Mouse (Mus musculus): ENCODE measurements at regions not wholly inside any gene's neighbourhood (a gene's known extent, or its start where the extent isn't known, plus 50 kb on each side); places are given as distances from the start of the nearest gene placed in this dataset.

GRCm38 (mm10) chr7:95999189-95999588 is 171.9 kb upstream of the Tenm4 start:
- Histone ChIP-seq H3K9me3 (ENCODE audit: control insufficient read depth, low read length) (no peaks in the 10 kb centered on the region), H3K36me3 (ENCODE audit: control insufficient read depth, insufficient read depth, low read length) (no peaks in the 10 kb centered on the region), H3K27me3 (ENCODE audit: control insufficient read depth, insufficient read depth, low read length) (no peaks in the 10 kb centered on the region), H3K9ac (replicated peaks; ENCODE audit: low read depth, low read length) (no peak overlapping the region), H3K4me3 (ENCODE audit: low read depth, low read length) (no peak overlapping the region), H3K4me1 (ENCODE audit: control insufficient read depth, insufficient read depth, low read length) (no peaks in the 10 kb centered on the region), H3K4me2 (ENCODE audit: low read depth, low read length) (no peak overlapping the region), H3K27ac (ENCODE audit: low read depth, low read length) (no peak overlapping the region)
- 30% methylated on average over 4 of the region's 4 CpGs for WGBS
- ATAC-seq (ENCODE audit: low read depth): no peak

GRCm38 (mm10) chr7:96002401-96002800 is 168.6 kb upstream of the Tenm4 start:
- 83% methylated on average over 5 of the region's 5 CpGs for WGBS
- Histone ChIP-seq H3K36me3 (ENCODE audit: control insufficient read depth, insufficient read depth, low read length) (no peaks in the 10 kb centered on the region), H3K9ac (replicated peaks; ENCODE audit: low read depth, low read length) (no peak overlapping the region), H3K27ac (ENCODE audit: low read depth, low read length) (no peak overlapping the region), H3K9me3 (ENCODE audit: control insufficient read depth, low read length) (no peaks in the 10 kb centered on the region), H3K4me2 (ENCODE audit: low read depth, low read length) (no peak overlapping the region), H3K27me3 (ENCODE audit: control insufficient read depth, insufficient read depth, low read length) (no peaks in the 10 kb centered on the region), H3K4me1 (ENCODE audit: control insufficient read depth, insufficient read depth, low read length) (no peaks in the 10 kb centered on the region), H3K4me3 (ENCODE audit: low read depth, low read length) (no peak overlapping the region)
- no peak for ATAC-seq (ENCODE audit: low read depth)

- H3K4me1 ChIP-seq (ENCODE audit: control insufficient read depth, insufficient read depth, low read length): no peaks in the 10 kb centered on the region
- ATAC-seq (ENCODE audit: low read depth): no peak
- H3K9ac ChIP-seq (replicated peaks; ENCODE audit: low read depth, low read length): no peak overlapping the region
- no peak overlapping the region for H3K27ac ChIP-seq (ENCODE audit: low read depth, low read length)
- no peak overlapping the region for H3K4me2 ChIP-seq (ENCODE audit: low read depth, low read length)
- no peaks in the 10 kb centered on the region for H3K9me3 ChIP-seq (ENCODE audit: control insufficient read depth, low read length)
- H3K36me3 ChIP-seq (ENCODE audit: control insufficient read depth, insufficient read depth, low read length): no peaks in the 10 kb centered on the region
- no peaks in the 10 kb centered on the region for H3K27me3 ChIP-seq (ENCODE audit: control insufficient read depth, insufficient read depth, low read length)
- no peak overlapping the region for H3K4me3 ChIP-seq (ENCODE audit: low read depth, low read length)
- 95% methylated on average over 2 of the region's 2 CpGs for WGBS
These were observed 164.7 kb upstream of the Tenm4 start for GRCm38 (mm10) chr7:96006299-96006698.

DNA sequence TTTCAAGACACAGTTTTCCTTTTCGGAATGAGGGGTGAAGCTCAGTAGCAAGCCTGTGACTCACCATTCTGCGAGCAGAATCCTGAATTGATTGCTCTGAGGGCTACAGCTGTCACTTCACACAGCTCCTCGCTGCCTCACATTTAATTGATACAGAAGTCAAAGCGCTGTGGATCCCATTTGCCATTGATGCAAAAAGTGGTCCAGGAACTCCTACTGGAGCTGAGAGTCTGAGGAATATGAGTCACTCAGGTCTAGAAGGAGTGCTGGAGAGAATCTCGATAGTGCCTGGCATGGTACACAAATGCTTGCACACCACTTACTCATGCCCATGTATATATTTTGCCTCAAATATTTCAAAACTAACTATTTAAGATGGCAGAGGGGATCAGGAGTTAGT is 158.0 kb upstream of the Tenm4 start:
- no peak overlapping the region for H3K4me2 ChIP-seq (ENCODE audit: low read depth, low read length)
- no peak overlapping the region for H3K4me3 ChIP-seq (ENCODE audit: low read depth, low read length)
- no peaks in the 10 kb centered on the region for H3K9me3 ChIP-seq (ENCODE audit: control insufficient read depth, low read length)
- no peak overlapping the region for H3K27ac ChIP-seq (ENCODE audit: low read depth, low read length)
- H3K27me3 ChIP-seq (ENCODE audit: control insufficient read depth, insufficient read depth, low read length): no peaks in the 10 kb centered on the region
- ATAC-seq (ENCODE audit: low read depth): no peak
- no peaks in the 10 kb centered on the region for H3K36me3 ChIP-seq (ENCODE audit: control insufficient read depth, insufficient read depth, low read length)
- no peaks in the 10 kb centered on the region for H3K4me1 ChIP-seq (ENCODE audit: control insufficient read depth, insufficient read depth, low read length)
- WGBS: 84% methylated on average over 5 of the region's 5 CpGs
- H3K9ac ChIP-seq (replicated peaks; ENCODE audit: low read depth, low read length): no peak overlapping the region

DNA sequence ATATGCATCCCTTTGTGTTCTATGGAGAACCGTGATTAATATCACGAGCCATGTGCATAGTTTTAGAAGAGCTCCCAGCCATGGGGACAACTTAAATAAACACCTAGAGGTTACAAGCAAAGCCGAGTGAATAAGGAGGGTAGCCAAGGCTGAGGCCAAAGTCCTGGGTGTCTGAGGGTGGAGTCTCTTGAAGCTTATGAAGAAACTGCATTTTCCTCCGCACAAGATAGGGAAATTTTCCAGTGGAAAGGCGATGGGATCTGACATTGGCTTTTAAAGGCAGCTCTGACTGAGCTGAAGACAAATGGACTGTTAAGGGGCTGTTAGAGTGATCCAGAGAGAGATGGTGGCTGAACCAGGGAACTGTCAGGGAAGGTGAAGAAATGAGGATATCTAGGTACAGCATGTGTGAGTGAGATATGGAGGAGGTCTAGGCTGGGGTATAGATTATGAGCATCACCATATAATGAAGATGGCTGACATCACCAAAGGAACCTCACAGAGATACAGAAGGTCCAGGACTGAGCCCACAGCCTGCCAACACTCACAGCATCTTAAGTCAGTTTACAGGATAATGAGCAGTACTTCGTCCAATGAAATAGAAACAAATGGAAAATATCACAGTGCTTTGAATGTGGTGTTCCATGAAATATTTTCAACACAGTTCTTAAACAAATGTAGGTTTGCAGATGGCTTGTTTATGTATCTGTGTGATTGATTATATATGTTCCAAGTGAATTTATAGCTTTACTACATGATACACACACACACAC is 153.7 kb upstream of the Tenm4 start:
- WGBS: 86% methylated on average over 6 of the region's 6 CpGs
- ATAC-seq (ENCODE audit: low read depth): no peak
- H3K4me1 ChIP-seq (ENCODE audit: control insufficient read depth, insufficient read depth, low read length): no peaks in the 10 kb centered on the region
- no peaks in the 10 kb centered on the region for H3K9me3 ChIP-seq (ENCODE audit: control insufficient read depth, low read length)
- H3K4me3 ChIP-seq (ENCODE audit: low read depth, low read length): no peak overlapping the region
- H3K27ac ChIP-seq (ENCODE audit: low read depth, low read length): no peak overlapping the region
- no peak overlapping the region for H3K4me2 ChIP-seq (ENCODE audit: low read depth, low read length)
- H3K9ac ChIP-seq (replicated peaks; ENCODE audit: low read depth, low read length): no peak overlapping the region
- H3K27me3 ChIP-seq (ENCODE audit: control insufficient read depth, insufficient read depth, low read length): no peaks in the 10 kb centered on the region
- H3K36me3 ChIP-seq (ENCODE audit: control insufficient read depth, insufficient read depth, low read length): no peaks in the 10 kb centered on the region

GRCm38 (mm10) chr7:96024048-96024447 is 147.0 kb upstream of the Tenm4 start:
- no peak overlapping the region for H3K4me3 ChIP-seq (ENCODE audit: low read depth, low read length)
- ATAC-seq (ENCODE audit: low read depth): no peak
- H3K27ac ChIP-seq (ENCODE audit: low read depth, low read length): no peak overlapping the region
- H3K9me3 ChIP-seq (ENCODE audit: control insufficient read depth, low read length): no peaks in the 10 kb centered on the region
- H3K4me1 ChIP-seq (ENCODE audit: control insufficient read depth, insufficient read depth, low read length): no peaks in the 10 kb centered on the region
- WGBS: 98% methylated on average over 3 of the region's 3 CpGs
- H3K4me2 ChIP-seq (ENCODE audit: low read depth, low read length): no peak overlapping the region
- no peak overlapping the region for H3K9ac ChIP-seq (replicated peaks; ENCODE audit: low read depth, low read length)
- H3K27me3 ChIP-seq (ENCODE audit: control insufficient read depth, insufficient read depth, low read length): no peaks in the 10 kb centered on the region
- no peaks in the 10 kb centered on the region for H3K36me3 ChIP-seq (ENCODE audit: control insufficient read depth, insufficient read depth, low read length)

DNA sequence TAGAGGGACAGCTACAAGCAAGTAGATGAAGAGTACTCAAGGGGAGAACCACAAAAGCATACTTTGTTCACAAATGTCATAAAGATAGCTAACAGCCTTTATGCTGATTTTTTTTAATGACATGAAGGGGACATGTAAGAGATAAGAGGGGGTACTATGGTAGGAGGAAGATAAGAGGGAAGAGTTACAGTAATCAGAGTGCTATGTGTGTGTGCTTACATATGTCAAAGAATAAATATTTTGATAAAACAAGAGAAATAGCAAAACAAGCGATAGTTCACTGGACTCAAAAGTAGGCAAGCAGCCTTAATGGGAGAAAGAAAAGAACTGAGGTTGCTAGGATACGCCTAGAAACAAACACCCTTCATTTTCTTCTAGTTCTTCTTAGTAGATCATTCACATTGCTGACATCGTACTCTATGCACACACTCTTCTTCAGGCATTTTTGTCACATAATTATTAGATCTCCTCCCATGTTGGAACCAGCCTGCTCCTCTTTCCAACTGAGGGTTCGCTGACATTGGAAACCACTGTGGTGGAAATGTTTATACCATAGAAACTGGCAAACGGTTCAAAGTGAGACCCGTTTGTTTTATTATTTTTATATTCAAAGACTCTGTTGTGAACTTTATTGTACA is 144.1 kb upstream of the Tenm4 start:
- no peak overlapping the region for H3K27ac ChIP-seq (ENCODE audit: low read depth, low read length)
- no peaks in the 10 kb centered on the region for H3K9me3 ChIP-seq (ENCODE audit: control insufficient read depth, low read length)
- H3K36me3 ChIP-seq (ENCODE audit: control insufficient read depth, insufficient read depth, low read length): no peaks in the 10 kb centered on the region
- no peaks in the 10 kb centered on the region for H3K27me3 ChIP-seq (ENCODE audit: control insufficient read depth, insufficient read depth, low read length)
- H3K9ac ChIP-seq (replicated peaks; ENCODE audit: low read depth, low read length): no peak overlapping the region
- no peak overlapping the region for H3K4me2 ChIP-seq (ENCODE audit: low read depth, low read length)
- H3K4me1 ChIP-seq (ENCODE audit: control insufficient read depth, insufficient read depth, low read length): no peaks in the 10 kb centered on the region
- ATAC-seq (ENCODE audit: low read depth): no peak
- H3K4me3 ChIP-seq (ENCODE audit: low read depth, low read length): no peak overlapping the region
- WGBS: 88% methylated on average over 6 of the region's 6 CpGs

DNA sequence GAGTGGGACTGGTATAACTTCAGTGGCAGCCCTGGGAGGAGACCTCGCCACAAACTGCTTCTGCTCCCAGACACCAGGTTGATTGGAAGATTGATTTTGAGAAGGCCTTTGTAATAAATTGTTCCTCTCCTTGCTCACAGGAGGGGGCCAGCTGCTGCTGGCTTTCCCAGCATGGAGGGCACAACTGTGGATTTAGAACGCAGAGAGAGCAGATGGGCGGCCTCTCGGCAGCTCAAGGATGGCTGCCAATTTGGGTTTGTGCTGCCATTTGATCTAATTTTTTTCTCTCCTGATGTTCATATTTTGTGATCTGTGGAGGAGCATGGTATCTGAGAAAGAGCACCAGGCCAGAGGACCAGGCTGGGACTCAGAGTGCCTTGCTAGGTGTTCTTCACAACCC is 137.4 kb upstream of the Tenm4 start:
- no peaks in the 10 kb centered on the region for H3K4me1 ChIP-seq (ENCODE audit: control insufficient read depth, insufficient read depth, low read length)
- no peak overlapping the region for H3K27ac ChIP-seq (ENCODE audit: low read depth, low read length)
- no peak overlapping the region for H3K4me3 ChIP-seq (ENCODE audit: low read depth, low read length)
- no peaks in the 10 kb centered on the region for H3K27me3 ChIP-seq (ENCODE audit: control insufficient read depth, insufficient read depth, low read length)
- ATAC-seq (ENCODE audit: low read depth): no peak
- 56% methylated on average over 4 of the region's 4 CpGs for WGBS
- no peak overlapping the region for H3K4me2 ChIP-seq (ENCODE audit: low read depth, low read length)
- no peak overlapping the region for H3K9ac ChIP-seq (replicated peaks; ENCODE audit: low read depth, low read length)
- no peaks in the 10 kb centered on the region for H3K36me3 ChIP-seq (ENCODE audit: control insufficient read depth, insufficient read depth, low read length)
- no peaks in the 10 kb centered on the region for H3K9me3 ChIP-seq (ENCODE audit: control insufficient read depth, low read length)

- H3K9ac ChIP-seq (replicated peaks; ENCODE audit: low read depth, low read length): no peak overlapping the region
- no peaks in the 10 kb centered on the region for H3K4me1 ChIP-seq (ENCODE audit: control insufficient read depth, insufficient read depth, low read length)
- WGBS: 64% methylated on average over 2 of the region's 2 CpGs
- H3K4me2 ChIP-seq (ENCODE audit: low read depth, low read length): no peak overlapping the region
- H3K9me3 ChIP-seq (ENCODE audit: control insufficient read depth, low read length): no peaks in the 10 kb centered on the region
- no peaks in the 10 kb centered on the region for H3K36me3 ChIP-seq (ENCODE audit: control insufficient read depth, insufficient read depth, low read length)
- H3K4me3 ChIP-seq (ENCODE audit: low read depth, low read length): no peak overlapping the region
- H3K27me3 ChIP-seq (ENCODE audit: control insufficient read depth, insufficient read depth, low read length): no peaks in the 10 kb centered on the region
- ATAC-seq (ENCODE audit: low read depth): no peak
- H3K27ac ChIP-seq (ENCODE audit: low read depth, low read length): no peak overlapping the region
These were observed 135.6 kb upstream of the Tenm4 start for GRCm38 (mm10) chr7:96035456-96035855.

Data from neural tube, embryonic 14.5 days (tissue).